Mouse (Mus musculus) left cerebral cortex, postnatal 14 days (tissue): ENCODE measurements at regions not wholly inside any gene's neighbourhood (a gene's known extent, or its start where the extent isn't known, plus 50 kb on each side); places are given as distances from the start of the nearest gene placed in this dataset.

Source experiments
- DNase-seq, 2 experiments: peaks; one replicate each; pipeline ENCODE4 v3.0.0; 2021 to 2022; ENCODE audit warnings: low spot score in 2 of 2, mixed read lengths in 1 of 2
- intact Hi-C: fragments of 180-260 bp; cut with DNase I; formaldehyde crosslinking; loops from one replicate; pipeline ENCODE4 v1.15.1; 2025

GRCm38 (mm10) chr1:64374286-64375071, 158.0 kb upstream of the Creb1 start:
- intact Hi-C loops = no loop called here

GRCm38 (mm10) chr1:64364095-64364494, 168.3 kb upstream of the Creb1 start:
- intact Hi-C loops = no loop called here
- DNase-seq = no peak

More at GRCm38 (mm10) chr1:64374286-64375071, 158.0 kb upstream of the Creb1 start:
- DNase-seq = peak in 1 of 2 experiments; percentile 44

- intact Hi-C loops = no loop called here
Observed at GRCm38 (mm10) chr1:64361959-64362638, 170.3 kb upstream of the Creb1 start.

GRCm38 (mm10) chr1:64343268-64343667, 189.2 kb upstream of the Creb1 start:
- intact Hi-C loops = no loop called here
- no peak for DNase-seq

More at GRCm38 (mm10) chr1:64361959-64362638, 170.3 kb upstream of the Creb1 start:
- DNase-seq = no peak

- DNase-seq = peak in 1 of 2 experiments; percentile 4
- intact Hi-C loops = no loop called here
Observed at GRCm38 (mm10) chr1:64341596-64341995, 190.8 kb upstream of the Creb1 start.

- DNase-seq = no peak
- intact Hi-C loops = no loop called here
Observed at GRCm38 (mm10) chr1:64338575-64338961, 193.9 kb upstream of the Creb1 start.

GRCm38 (mm10) chr1:64337619-64338574, 194.5 kb upstream of the Creb1 start:
- DNase-seq = no peak
- intact Hi-C loops = no loop called here

- DNase-seq = no peak
- intact Hi-C loops = no loop called here
Observed at GRCm38 (mm10) chr1:64331566-64331965, 200.9 kb upstream of the Creb1 start.

- intact Hi-C loops = no loop called here
- no peak for DNase-seq
Observed at GRCm38 (mm10) chr1:64330721-64331120, 201.7 kb upstream of the Creb1 start.

GRCm38 (mm10) chr1:64322197-64322596, 200.1 kb upstream of the Klf7 start:
- DNase-seq = no peak
- intact Hi-C loops = no loop called here

GRCm38 (mm10) chr1:64319155-64319582, 197.1 kb upstream of the Klf7 start:
- intact Hi-C loops = no loop called here

GRCm38 (mm10) chr1:64318440-64319154, 196.5 kb upstream of the Klf7 start:
- intact Hi-C loops = no loop called here
- no peak for DNase-seq

More at GRCm38 (mm10) chr1:64319155-64319582, 197.1 kb upstream of the Klf7 start:
- no peak for DNase-seq

GRCm38 (mm10) chr1:64317032-64317636, 195.1 kb upstream of the Klf7 start:
- intact Hi-C loops = no loop called here
- DNase-seq = no peak

GRCm38 (mm10) chr1:64311371-64311770, 189.3 kb upstream of the Klf7 start:
- DNase-seq = no peak
- intact Hi-C loops = no loop called here

- DNase-seq = no peak
- intact Hi-C loops = loop anchor here (10.0 kb wide), 1 partner anchor 136 kb away; no protein-coding TSS in a partner anchor
Observed at GRCm38 (mm10) chr1:64308560-64308959, 186.5 kb upstream of the Klf7 start.

GRCm38 (mm10) chr1:64308088-64308487, 186.0 kb upstream of the Klf7 start:
- no peak for DNase-seq
- intact Hi-C loops = loop anchor here (10.0 kb wide), 1 partner anchor 137 kb away; no protein-coding TSS in a partner anchor

- intact Hi-C loops = loop anchor here (10.0 kb wide), 1 partner anchor 139 kb away; no protein-coding TSS in a partner anchor
- DNase-seq = peak; percentile 51 to 68
Observed at GRCm38 (mm10) chr1:64305427-64306213, 183.5 kb upstream of the Klf7 start.
